Mouse (Mus musculus) cerebellum, postnatal 4 days (tissue): ENCODE results near the gene Ebpl.
A peak's percentile ranks its signal among the peaks of the same experiment; 100 is the strongest.

Experiments used
- DNase-seq, 2 experiments: peaks; one replicate each; pipeline ENCODE4 v3.0.0; 2022; ENCODE audit warnings: low spot score in 2 of 2, mixed read lengths in 1 of 2

Ebpl gene

GRCm38 (mm10) chr14:61360131-61360980 is at the start of gene Ebpl:
Ebpl (minus strand) TSS chr14:61360439.
- DNase-seq: peak; percentile 54 to 81

DNA sequence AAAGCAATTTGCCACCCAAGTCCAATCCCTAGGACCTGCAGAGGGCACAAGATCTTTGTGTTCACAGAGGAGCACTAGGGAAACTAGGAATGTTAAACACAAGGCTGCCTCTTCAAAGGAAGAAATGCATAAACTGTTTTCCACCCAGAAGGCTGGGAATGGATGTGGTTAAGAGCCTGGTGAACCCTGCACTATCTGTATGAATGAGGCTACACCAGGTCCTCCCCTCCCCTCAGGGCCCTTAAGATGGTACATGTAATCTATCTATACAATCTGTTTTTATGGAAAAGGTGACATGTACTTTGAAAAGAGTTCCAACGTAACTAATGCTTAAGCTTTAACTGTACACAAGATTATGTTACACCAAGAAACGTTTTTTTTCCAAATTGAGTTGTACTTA is 49.8 kb upstream of the Ebpl start:
- DNase-seq: no peak

GRCm38 (mm10) chr14:61407055-61407454 is 46.8 kb upstream of the Ebpl start:
- DNase-seq: no peak

- no peak for DNase-seq
Measured at GRCm38 (mm10) chr14:61405761-61406160, 45.5 kb upstream of the Ebpl start.

DNA sequence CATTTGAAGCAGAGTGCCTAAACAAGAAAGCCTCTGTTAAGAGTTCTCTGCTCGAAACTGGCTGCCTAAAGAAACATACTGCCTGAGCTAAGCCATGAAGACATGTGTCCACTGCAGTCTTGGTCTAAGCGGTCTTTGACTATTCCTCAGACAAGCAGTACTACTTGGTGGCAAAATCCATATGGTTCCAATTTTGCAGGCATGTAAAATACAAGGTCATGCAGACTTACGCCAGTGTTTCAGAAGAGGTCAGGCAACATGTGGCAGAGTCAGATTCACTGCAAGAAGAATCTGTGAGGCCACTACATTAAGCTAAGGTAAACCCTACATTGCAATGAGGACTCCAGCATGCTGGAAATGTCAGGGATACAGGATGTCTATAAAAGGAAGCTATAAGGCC is 44.7 kb upstream of the Ebpl start:
- DNase-seq: no peak

DNA sequence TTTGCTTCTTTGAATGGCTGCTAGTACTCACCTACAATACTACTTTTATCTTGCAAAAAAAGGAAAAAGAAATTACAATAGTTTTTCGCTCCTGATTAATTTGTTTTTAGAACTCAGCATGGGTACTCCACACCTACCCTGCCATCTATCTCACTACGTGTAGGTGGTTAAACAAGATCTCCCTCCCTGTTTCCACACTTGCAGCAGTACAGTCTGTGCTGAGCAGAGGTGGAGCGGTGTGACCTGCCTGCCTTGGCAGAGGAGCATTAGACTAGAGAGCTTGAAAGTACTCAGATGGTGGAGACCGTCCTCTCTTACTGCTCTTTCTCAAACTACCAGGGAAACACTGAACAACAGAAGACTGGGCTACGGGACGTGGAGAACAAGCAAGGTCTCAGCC is 34.5 kb upstream of the Ebpl start:
- no peak for DNase-seq

GRCm38 (mm10) chr14:61390586-61390985 is 30.3 kb upstream of the Ebpl start:
- no peak for DNase-seq

GRCm38 (mm10) chr14:61367290-61367689 is 7.1 kb upstream of the Ebpl start:
- DNase-seq: no peak

- no peak for DNase-seq
Measured at GRCm38 (mm10) chr14:61364656-61365055, 4.4 kb upstream of the Ebpl start.

DNA sequence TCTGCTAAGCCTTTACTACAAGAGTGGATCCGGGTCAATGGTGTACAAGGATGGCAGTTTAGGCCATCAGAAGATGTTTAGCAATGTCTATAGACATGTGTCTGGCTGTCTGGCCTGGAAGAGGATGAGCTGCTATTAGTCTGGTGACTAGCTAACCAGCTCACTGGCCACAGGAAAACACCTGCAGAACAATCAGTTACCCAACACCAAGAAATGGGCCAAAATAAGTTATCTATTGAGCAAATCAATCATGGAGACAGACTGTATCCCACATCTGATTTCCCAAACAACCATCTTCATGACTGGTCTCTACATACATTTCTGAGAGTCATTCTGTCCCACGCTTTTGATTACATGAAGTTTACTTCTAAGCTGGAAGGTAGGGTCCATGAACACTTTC is 3.5 kb upstream of the Ebpl start:
- no peak for DNase-seq

- DNase-seq: no peak
Measured at GRCm38 (mm10) chr14:61362268-61362667, 2.0 kb upstream of the Ebpl start.

DNA sequence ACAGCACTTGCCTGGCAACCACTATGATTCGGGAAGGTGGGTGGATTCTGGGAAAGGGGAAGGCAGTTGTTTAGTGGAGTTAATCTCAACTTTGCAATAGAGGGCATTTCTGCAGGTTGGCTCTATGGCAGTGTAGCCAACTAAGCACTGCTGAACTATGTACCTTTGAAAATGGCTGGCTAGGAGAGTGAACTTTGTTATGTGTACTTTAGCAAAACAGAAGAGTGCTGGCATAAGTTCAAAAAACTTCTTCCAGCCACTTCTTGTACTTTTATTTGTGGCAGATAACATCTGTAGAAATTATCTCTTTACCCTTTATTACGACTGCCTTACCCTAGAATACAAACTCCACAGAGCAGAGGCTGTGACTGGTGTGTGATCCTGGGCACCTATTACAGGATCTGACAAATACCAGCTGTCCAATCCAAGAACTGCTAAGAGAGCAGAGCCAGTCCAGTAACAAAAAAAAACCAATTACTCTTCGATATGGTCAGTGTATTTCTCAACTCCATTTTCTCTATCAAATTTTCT is 807 bp upstream of the Ebpl start:
- no peak for DNase-seq

DNA sequence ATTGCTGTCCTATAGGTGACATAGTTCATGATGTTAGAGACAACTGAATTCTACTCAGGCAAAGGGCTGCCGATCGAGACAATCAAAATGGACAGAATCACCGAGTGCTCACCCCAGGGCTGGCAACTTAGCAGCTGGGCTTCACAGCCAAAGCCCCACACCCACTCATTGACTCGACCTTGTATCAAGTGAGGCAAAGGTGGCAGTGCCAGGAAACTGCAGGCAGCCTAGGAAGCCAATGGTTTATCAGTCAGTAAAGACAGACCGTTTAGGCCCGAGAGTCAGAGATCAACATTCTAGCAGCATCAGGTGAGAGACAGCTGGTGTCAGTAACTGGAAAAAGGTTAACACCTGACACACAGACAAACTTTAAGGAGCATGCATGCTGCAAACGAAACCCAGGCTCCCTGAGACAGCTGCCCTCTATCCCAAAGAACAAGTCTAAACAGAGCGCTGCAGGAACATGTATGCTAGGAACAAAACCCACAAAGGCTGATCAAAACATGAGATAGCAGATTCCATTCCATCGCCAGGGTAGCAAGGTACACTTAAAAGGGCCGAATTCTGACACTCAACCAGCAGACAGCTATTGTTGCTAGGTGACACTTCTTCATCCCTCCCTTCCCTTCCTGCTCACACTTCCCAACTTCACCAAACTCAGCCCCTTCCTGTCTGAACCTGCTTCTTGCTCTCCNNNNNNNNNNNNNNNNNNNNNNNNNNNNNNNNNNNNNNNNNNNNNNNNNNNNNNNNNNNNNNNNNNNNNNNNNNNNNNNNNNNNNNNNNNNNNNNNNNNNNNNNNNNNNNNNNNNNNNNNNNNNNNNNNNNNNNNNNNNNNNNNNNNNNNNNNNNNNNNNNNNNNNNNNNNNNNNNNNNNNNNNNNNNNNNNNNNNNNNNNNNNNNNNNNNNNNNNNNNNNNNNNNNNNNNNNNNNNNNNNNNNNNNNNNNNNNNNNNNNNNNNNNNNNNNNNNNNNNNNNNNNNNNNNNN is 5.7 kb downstream of the Ebpl start:
- no peak for DNase-seq

GRCm38 (mm10) chr14:61350808-61351207 is 9.4 kb downstream of the Ebpl start:
- DNase-seq: no peak

- DNase-seq: no peak
Measured at GRCm38 (mm10) chr14:61349876-61350275, 10.4 kb downstream of the Ebpl start.

GRCm38 (mm10) chr14:61346827-61347698 is 13.2 kb downstream of the Ebpl start:
- DNase-seq: peak in 1 of 2 experiments; percentile 38

DNA sequence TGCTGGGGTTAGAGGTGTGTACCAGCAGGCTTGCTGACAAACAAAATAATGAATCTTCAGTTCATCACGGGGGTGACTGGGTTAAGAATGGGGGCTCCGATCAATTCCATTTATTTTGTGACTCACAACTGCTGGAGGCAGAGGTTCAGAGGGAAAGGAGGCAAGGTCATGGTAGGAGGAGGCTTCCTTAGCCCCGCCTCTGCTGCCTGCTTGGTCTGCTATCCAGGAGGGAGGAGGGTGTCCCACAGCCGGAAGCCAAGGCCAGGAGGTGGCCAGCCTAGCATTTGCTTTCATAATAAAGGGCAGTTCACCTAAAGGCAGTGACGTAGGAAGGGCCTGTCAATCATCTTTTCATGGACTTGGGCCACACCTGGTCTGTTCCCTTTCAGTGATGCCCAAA is 15.6 kb downstream of the Ebpl start:
- no peak for DNase-seq

GRCm38 (mm10) chr14:61339381-61339780 is 20.9 kb downstream of the Ebpl start:
- DNase-seq: no peak

GRCm38 (mm10) chr14:61330996-61331561 is 29.2 kb downstream of the Ebpl start:
- DNase-seq: peak; percentile 64 to 87

DNA sequence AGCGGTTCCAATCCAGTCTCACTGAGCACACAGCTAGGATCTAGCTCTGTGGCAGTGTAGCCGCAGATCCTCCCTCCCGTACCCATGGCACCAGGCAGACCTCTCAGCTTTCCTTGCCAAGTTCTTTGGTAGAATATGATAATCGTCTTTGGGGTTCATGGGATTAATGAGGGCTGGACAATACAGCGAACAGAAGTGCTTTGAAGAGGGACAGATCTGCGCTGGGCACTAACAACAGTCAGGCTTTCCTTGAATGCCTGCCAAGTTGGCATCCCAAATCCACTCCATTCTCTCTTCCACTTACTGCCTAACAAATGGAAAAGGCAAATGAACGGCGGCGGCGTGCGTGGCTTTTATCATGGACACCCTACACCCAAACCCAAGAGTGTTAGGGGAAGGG is 29.6 kb downstream of the Ebpl start:
- peak in 1 of 2 experiments; percentile 65 for DNase-seq
